In the genomic region with DNA sequence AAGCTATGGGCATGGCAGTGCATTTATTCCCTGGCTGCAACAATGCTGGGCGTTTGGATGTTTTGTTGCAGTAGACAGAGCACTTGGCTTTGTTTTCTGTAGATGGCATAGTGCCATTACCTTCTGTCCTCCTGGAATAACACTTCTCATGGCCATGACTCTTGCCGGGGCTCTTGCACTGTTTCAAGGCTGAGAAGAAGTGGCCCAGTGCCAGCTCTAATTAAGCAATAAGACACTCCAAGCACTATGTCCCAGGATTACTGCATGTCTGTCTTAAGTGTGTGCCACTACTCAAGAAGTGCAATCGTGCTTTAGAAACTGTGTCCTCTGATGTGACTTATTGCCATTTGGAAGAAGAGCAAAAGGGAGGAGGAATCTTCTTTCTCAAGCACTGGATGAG, we compare ENCODE assay signal across 10 mouse cellular contexts.
DNase-seq lines count a peak whose midpoint lies in the region; ATAC-seq and TF ChIP-seq lines count a peak whose summit lies in the region.
"Had no signal": no experiment of that assay in that cellular context is flagged by ENCODE, and none has a peak within 500 bp of the region (broad histone marks: within the 10 kb centered on the region; RNA-seq: fewer than 3 reads in every experiment).

No protein-coding gene starts in this region.

- peak; percentile 1 to 7 for DNase-seq in heart, adult 18-20 months
- no peak for DNase-seq in heart, adult 2 months
- peak; percentile 61 for DNase-seq in testis, postnatal 14 days (ENCODE audit: low spot score)
- DNase-seq in urinary bladder, postnatal 25 days (ENCODE audit: low spot score), result no peak

- no peak overlapping the region for H3K9ac ChIP-seq in heart, adult 2 months (ENCODE audit: low read depth, low read length)
- no peak overlapping the region for H3K9ac ChIP-seq in neural tube, embryonic 14.5 days (replicated peaks; ENCODE audit: low read depth, low read length)
- H3K9ac ChIP-seq in neural tube, embryonic 15.5 days (replicated peaks), result no peak overlapping the region
- no peak overlapping the region for H3K9ac ChIP-seq in hindbrain, embryonic 16.5 days (ENCODE audit: low read depth, low read length)
- H3K9ac ChIP-seq: limb, embryonic 13.5 days had no signal

- no peak overlapping the region for H3K4me3 ChIP-seq in heart, adult 2 months
- H3K4me3 ChIP-seq in neural tube, embryonic 14.5 days (ENCODE audit: low read depth, low read length), result no peak overlapping the region
- H3K4me3 ChIP-seq in neural tube, embryonic 15.5 days (replicated peaks), result no peak overlapping the region
- H3K4me3 ChIP-seq in hindbrain, embryonic 16.5 days (ENCODE audit: low read length), result no peak overlapping the region
- H3K4me3 ChIP-seq: limb, embryonic 13.5 days had no signal

- intact Hi-C loops in heart, adult 2 months (cut with DNase I), result no loop called here

- ATAC-seq in neural tube, embryonic 14.5 days (ENCODE audit: low read depth), result peak; percentile 51; the same call in 1 of the 2 replicates
- ATAC-seq in neural tube, embryonic 15.5 days (ENCODE audit: low FRiP score), result no peak
- ATAC-seq in hindbrain, embryonic 16.5 days, result peak; percentile 88
- no peak for ATAC-seq in activated CD4-positive, CD25-positive, alpha-beta regulatory T cell, adult 4 months
- ATAC-seq: CD4-positive, CD25-positive, alpha-beta regulatory T cell, adult 4 months had no signal

- H3K79me2 ChIP-seq in heart, adult 2 months (replicated peaks; ENCODE audit: control insufficient read depth, insufficient read depth, low read length), result no peaks in the 10 kb centered on the region

- no peaks in the 10 kb centered on the region for H3K36me3 ChIP-seq in heart, adult 2 months (ENCODE audit: control insufficient read depth, insufficient read depth, low read length)
- no peaks in the 10 kb centered on the region for H3K36me3 ChIP-seq in neural tube, embryonic 14.5 days (ENCODE audit: control insufficient read depth, insufficient read depth, low read length)
- no peaks in the 10 kb centered on the region for H3K36me3 ChIP-seq in neural tube, embryonic 15.5 days
- H3K36me3 ChIP-seq in hindbrain, embryonic 16.5 days (ENCODE audit: control insufficient read depth, insufficient read depth, low read length), result no peaks in the 10 kb centered on the region
- H3K36me3 ChIP-seq: limb, embryonic 13.5 days had no signal

- no peak for TF ChIP-seq EP300 in heart, adult 2 months (IDR thresholded peaks at IDR 0.05; ENCODE audit: insufficient read depth, low read depth, low read length)

- H3K27me3 ChIP-seq in heart, adult 2 months (ENCODE audit: control insufficient read depth, insufficient read depth, low read length), result no peaks in the 10 kb centered on the region
- no peaks in the 10 kb centered on the region for H3K27me3 ChIP-seq in neural tube, embryonic 14.5 days (ENCODE audit: control insufficient read depth, insufficient read depth, low read length)
- no peaks in the 10 kb centered on the region for H3K27me3 ChIP-seq in neural tube, embryonic 15.5 days (replicated peaks)
- H3K27me3 ChIP-seq in hindbrain, embryonic 16.5 days (replicated peaks; ENCODE audit: control insufficient read depth, insufficient read depth, low read length), result no peaks in the 10 kb centered on the region
- H3K27me3 ChIP-seq: limb, embryonic 13.5 days had no signal

- H3K4me2 ChIP-seq in neural tube, embryonic 14.5 days (ENCODE audit: low read depth, low read length), result no peak overlapping the region
- no peak overlapping the region for H3K4me2 ChIP-seq in neural tube, embryonic 15.5 days
- no peak overlapping the region for H3K4me2 ChIP-seq in hindbrain, embryonic 16.5 days (ENCODE audit: low read length)
- H3K4me2 ChIP-seq: limb, embryonic 13.5 days had no signal

- H3K9me3 ChIP-seq in neural tube, embryonic 14.5 days (ENCODE audit: control insufficient read depth, low read length), result no peaks in the 10 kb centered on the region
- no peaks in the 10 kb centered on the region for H3K9me3 ChIP-seq in neural tube, embryonic 15.5 days (replicated peaks)
- H3K9me3 ChIP-seq in hindbrain, embryonic 16.5 days (ENCODE audit: control insufficient read depth, low read length), result no peaks in the 10 kb centered on the region
- H3K9me3 ChIP-seq: limb, embryonic 13.5 days had no signal

- no peaks in the 10 kb centered on the region for H3K4me1 ChIP-seq in heart, adult 2 months (ENCODE audit: control insufficient read depth, insufficient read depth, low read length)
- no peaks in the 10 kb centered on the region for H3K4me1 ChIP-seq in neural tube, embryonic 14.5 days (ENCODE audit: control insufficient read depth, insufficient read depth, low read length)
- no peaks in the 10 kb centered on the region for H3K4me1 ChIP-seq in neural tube, embryonic 15.5 days
- no peaks in the 10 kb centered on the region for H3K4me1 ChIP-seq in hindbrain, embryonic 16.5 days (ENCODE audit: control insufficient read depth, insufficient read depth, low read depth, low read length)
- H3K4me1 ChIP-seq: limb, embryonic 13.5 days had no signal

- TF ChIP-seq CTCF in heart, adult 2 months (IDR thresholded peaks at IDR 0.05), result no peak

- no peak overlapping the region for H3K27ac ChIP-seq in heart, adult 2 months
- no peak overlapping the region for H3K27ac ChIP-seq in neural tube, embryonic 14.5 days (ENCODE audit: low read depth, low read length)
- no peak overlapping the region for H3K27ac ChIP-seq in neural tube, embryonic 15.5 days (replicated peaks)
- H3K27ac ChIP-seq in hindbrain, embryonic 16.5 days (ENCODE audit: low read depth, low read length), result no peak overlapping the region
- H3K27ac ChIP-seq: limb, embryonic 13.5 days had no signal

- TF ChIP-seq POLR2A in heart, adult 2 months (IDR thresholded peaks at IDR 0.05; ENCODE audit: insufficient read depth, low read depth, low read length), result no peak

- 21% methylated on average over 3 of the region's 3 CpGs for WGBS in heart, adult 2 months
- WGBS in neural tube, embryonic 14.5 days, result 55% methylated on average over 3 of the region's 3 CpGs
- 39% methylated on average over 3 of the region's 3 CpGs for WGBS in neural tube, embryonic 15.5 days
- WGBS in hindbrain, embryonic 16.5 days, result 46% methylated on average over 3 of the region's 3 CpGs

Comparison
In these comparisons a context has a peak if more than half of its experiments do, and no peak if none do; other contexts are left out.
1. DNase-seq: peak in heart, adult 18-20 months (2 of 2) and testis, postnatal 14 days (single experiment); none in heart, adult 2 months (0 of 2) and urinary bladder, postnatal 25 days (single experiment).
2. ATAC-seq: peak in neural tube, embryonic 14.5 days (single experiment) and hindbrain, embryonic 16.5 days (single experiment); none in neural tube, embryonic 15.5 days (single experiment) and activated CD4-positive, CD25-positive, alpha-beta regulatory T cell, adult 4 months (single experiment).